Mouse (Mus musculus) bone marrow macrophage, adult 2 months (primary cell): ENCODE results near the gene Igsf9.

Source experiments
- CTCF ChIP-seq: IDR thresholded peaks from 2 replicates; pipeline ENCODE4 v1.5.1; 2012; ENCODE audit warnings: low read depth, mild to moderate bottlenecking, low read length, moderate library complexity
- POLR2A ChIP-seq: IDR thresholded peaks from 2 replicates; pipeline ENCODE4 v1.6.1; 2012; ENCODE audit warnings: mild to moderate bottlenecking, low read depth, low read length, borderline replicate concordance

- TF ChIP-seq CTCF (no peak), POLR2A (no peak)
Measured at GRCm38 (mm10) chr1:172452911-172453310, 28.7 kb upstream of the Igsf9 start.
